Mouse (Mus musculus) left cerebral cortex, adult 2 months (tissue): ENCODE results near the gene Smoc1. TPM values are rescaled to one million over a fixed set of nuclear protein-coding genes. Genes with fewer than 3 reads are reported as not detected.

ENCODE experiments used
- DNase-seq, 2 experiments: peaks; one replicate each; pipeline ENCODE4 v3.0.0; 2021 to 2022; ENCODE audit warnings: low spot score in 2 of 2, mixed read lengths in 1 of 2; ENCODE audit errors: extremely low spot score in 1 of 2
- H3K27ac ChIP-seq: fragments of 200-600 bp; 2 replicates; pipeline ENCODE4 v1.8.1; 2022
- H3K4me3 ChIP-seq: fragments of 200-600 bp; 2 replicates; pipeline ENCODE4 v1.8.1; 2022
- CTCF ChIP-seq: fragments of 200-600 bp; IDR thresholded peaks from 2 replicates; pipeline ENCODE4 v1.8.1; 2022; ENCODE audit warnings: antibody characterized with exemption, mild to moderate bottlenecking, moderate library complexity
- intact Hi-C: fragments of 180-260 bp; cut with DNase I; formaldehyde crosslinking; loops from one replicate; pipeline ENCODE4 v1.15.1; 2025
- total RNA-seq, 2 experiments: library from RNA; stranded (reverse); gene quantifications; 2 replicates each; pipeline ENCODE4 v1.2.3; 2021

The Smoc1 gene
- total RNA-seq, 2 experiments from 2014 or later: 8.8 to 9.6 TPM

DNA sequence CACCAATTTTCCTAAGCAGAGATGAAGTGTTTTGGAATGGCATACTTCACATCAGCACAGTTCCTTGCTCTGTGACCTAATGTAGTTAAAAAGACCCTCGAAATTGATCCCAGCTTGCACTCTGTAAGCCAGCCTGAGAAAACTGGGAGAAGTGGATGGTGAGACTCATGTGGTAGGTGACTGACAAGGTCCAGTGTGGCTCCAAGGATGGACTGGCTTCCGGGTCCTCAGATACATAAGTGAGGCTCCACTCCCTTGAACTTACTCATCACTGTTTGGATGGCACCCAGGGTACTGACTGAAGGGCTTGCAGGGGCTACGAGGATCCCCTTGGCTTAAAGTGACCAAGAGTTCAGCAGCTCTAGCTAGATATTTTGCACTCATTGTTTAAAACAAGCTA is 137.0 kb downstream of the Smoc1 start:
- intact Hi-C loops: no loop called here
- H3K27ac ChIP-seq: no peak overlapping the region
- no peak for TF ChIP-seq CTCF

GRCm38 (mm10) chr12:81166092-81166491 is 139.5 kb downstream of the Smoc1 start:
- no peak for TF ChIP-seq CTCF
- Histone ChIP-seq H3K4me3 (no peak overlapping the region), H3K27ac (no peak overlapping the region)
- intact Hi-C loops: no loop called here
- DNase-seq: no peak

More for the DNA sequence above, 137.0 kb downstream of the Smoc1 start:
- H3K4me3 ChIP-seq: no peak overlapping the region
- DNase-seq: no peak

- Histone ChIP-seq H3K27ac (no peak overlapping the region), H3K4me3 (no peak overlapping the region)
- intact Hi-C loops: no loop called here
- no peak for TF ChIP-seq CTCF
- DNase-seq: no peak
Observed at GRCm38 (mm10) chr12:81166615-81167014, 140.0 kb downstream of the Smoc1 start.

DNA sequence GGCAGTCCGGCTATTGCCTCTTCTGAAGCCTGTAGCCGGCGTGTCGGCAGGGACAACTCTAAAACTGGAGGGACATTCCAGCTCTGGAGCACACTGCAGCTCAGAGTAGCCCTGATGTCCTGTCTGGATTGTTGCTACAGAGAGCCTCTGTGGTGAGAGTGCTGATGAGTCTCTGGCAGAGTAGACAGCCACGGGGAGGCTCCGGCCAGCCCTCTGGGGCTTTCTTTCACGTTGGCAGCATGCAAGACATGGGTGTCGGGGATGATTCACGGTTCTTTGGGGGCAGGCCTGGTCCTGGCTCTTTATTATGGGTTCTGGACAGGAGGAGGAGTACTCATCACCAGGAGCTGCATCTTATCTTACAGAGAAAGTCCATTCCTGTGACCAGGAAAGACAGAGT is 140.5 kb downstream of the Smoc1 start:
- intact Hi-C loops: no loop called here
- TF ChIP-seq CTCF: no peak
- H3K27ac ChIP-seq: no peak overlapping the region
- no peak for DNase-seq
- H3K4me3 ChIP-seq: no peak overlapping the region

DNA sequence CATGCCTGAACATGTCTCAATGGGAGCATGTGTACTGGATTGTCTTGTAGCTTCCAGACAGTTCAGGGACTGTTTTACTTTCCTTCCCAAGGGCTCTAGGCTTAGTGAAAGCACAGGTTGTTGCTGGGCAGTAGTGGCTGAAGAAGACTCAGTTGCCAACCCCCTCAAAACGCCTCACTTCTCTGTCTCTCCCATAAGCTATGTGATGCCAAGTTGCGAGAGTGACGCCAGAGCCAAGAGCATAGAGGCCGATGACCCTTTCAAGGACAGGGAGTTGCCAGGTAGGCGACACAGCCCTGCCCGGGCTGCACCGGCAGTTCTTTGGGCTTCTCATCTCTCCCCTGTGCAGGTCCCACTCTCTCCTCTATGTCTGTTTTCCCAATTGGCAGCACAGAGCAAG is 141.4 kb downstream of the Smoc1 start:
- no peak overlapping the region for H3K27ac ChIP-seq
- no peak for TF ChIP-seq CTCF
- intact Hi-C loops: no loop called here
- DNase-seq: no peak
- H3K4me3 ChIP-seq: no peak overlapping the region

- Histone ChIP-seq H3K27ac (no peak overlapping the region), H3K4me3 (no peak overlapping the region)
- intact Hi-C loops: no loop called here
- no peak; the same call in none of the 2 replicates for TF ChIP-seq CTCF
- no peak for DNase-seq
Observed at GRCm38 (mm10) chr12:81168494-81168893, 141.9 kb downstream of the Smoc1 start.

GRCm38 (mm10) chr12:81170076-81170475 is 143.5 kb downstream of the Smoc1 start:
- no peak for DNase-seq
- peak; percentile 29; the same call in 1 of the 2 replicates for TF ChIP-seq CTCF
- intact Hi-C loops: no loop called here
- H3K27ac ChIP-seq: no peak overlapping the region
- H3K4me3 ChIP-seq: no peak overlapping the region

GRCm38 (mm10) chr12:81173011-81173410 is 146.4 kb downstream of the Smoc1 start:
- intact Hi-C loops: no loop called here
- Histone ChIP-seq H3K4me3 (no peak overlapping the region), H3K27ac (no peak overlapping the region)
- TF ChIP-seq CTCF: no peak
- DNase-seq: no peak

DNA sequence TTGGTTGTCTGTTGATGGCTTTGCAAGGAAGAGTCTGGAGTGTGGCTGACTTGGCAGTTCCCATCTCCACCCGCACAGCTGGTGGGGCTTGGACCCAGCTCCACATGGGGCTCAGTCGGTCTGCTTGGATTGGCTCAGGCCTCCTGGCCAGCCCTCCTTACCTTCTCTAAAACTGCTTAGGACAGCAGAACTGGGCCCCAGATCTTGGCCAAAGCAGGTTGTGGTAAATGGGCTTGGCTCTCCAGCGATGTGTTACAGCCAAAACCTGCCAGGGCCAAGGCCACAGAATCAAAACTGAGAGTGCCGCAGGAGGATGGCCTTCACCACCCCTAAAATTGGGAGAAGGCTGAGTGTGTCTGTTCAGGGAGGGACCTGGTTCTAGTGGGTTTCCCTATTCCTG is 147.3 kb downstream of the Smoc1 start:
- H3K27ac ChIP-seq: no peak overlapping the region
- intact Hi-C loops: no loop called here

GRCm38 (mm10) chr12:81175252-81175651 is 148.6 kb downstream of the Smoc1 start:
- intact Hi-C loops: no loop called here
- no peak for DNase-seq
- TF ChIP-seq CTCF: no peak
- Histone ChIP-seq H3K27ac (no peak overlapping the region), H3K4me3 (no peak overlapping the region)

More for the DNA sequence above, 147.3 kb downstream of the Smoc1 start:
- no peak overlapping the region for H3K4me3 ChIP-seq
- TF ChIP-seq CTCF: no peak
- no peak for DNase-seq

- DNase-seq: peak; percentile 49 to 57
- peak; percentile 81 for TF ChIP-seq CTCF
- no peak overlapping the region for H3K27ac ChIP-seq
- H3K4me3 ChIP-seq: no peak overlapping the region
- intact Hi-C loops: loop anchor here (1.0 kb wide), 1 partner anchor 200 kb away; no protein-coding TSS in a partner anchor
Observed at GRCm38 (mm10) chr12:81182073-81182472, 155.5 kb downstream of the Smoc1 start.

- DNase-seq: no peak
- H3K4me3 ChIP-seq: no peak overlapping the region
- no peak overlapping the region for H3K27ac ChIP-seq
- intact Hi-C loops: loop anchor here (5.0 kb wide), 1 partner anchor 42 kb away; no protein-coding TSS in a partner anchor
- TF ChIP-seq CTCF: no peak
Observed at GRCm38 (mm10) chr12:81184967-81185366, 158.4 kb downstream of the Smoc1 start.

DNA sequence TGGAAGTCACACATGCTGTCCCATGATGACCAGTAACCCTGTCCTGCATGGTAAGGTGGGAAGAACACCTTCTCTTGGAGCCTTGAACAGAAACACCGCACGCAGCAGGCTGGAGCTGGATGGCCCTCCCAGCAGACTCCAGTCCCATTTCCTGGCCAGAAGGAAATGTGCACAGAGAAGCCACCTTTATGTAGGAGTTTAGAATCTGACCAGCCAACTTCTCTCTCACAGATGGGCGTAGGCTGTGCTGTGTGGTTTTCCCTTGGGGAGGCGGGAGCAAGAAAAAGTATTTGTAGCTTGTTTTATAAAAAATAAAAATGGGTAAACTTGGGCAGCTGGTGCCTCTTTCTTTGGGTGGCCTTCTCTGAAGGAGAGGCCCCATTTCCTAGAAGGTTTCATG is 159.5 kb downstream of the Smoc1 start:
- peak; percentile 20 to 43 for DNase-seq
- no peak for TF ChIP-seq CTCF
- no peak overlapping the region for H3K4me3 ChIP-seq
- intact Hi-C loops: loop anchor here (5.0 kb wide), 1 partner anchor 41 kb away; no protein-coding TSS in a partner anchor
- H3K27ac ChIP-seq: no peak overlapping the region
